Mouse (Mus musculus): ENCODE results near the gene Kcnip4.

Gene Kcnip4

GRCm38 (mm10) chr5:48890216-48890615 is 634.5 kb downstream of the Kcnip4 start:
- no peak for DNase-seq (ENCODE audit: inconsistent ontology term)

GRCm38 (mm10) chr5:48889395-48890194 is 635.1 kb downstream of the Kcnip4 start:
- peak; percentile 45 for DNase-seq (ENCODE audit: inconsistent ontology term)

GRCm38 (mm10) chr5:48878081-48878480 is 646.6 kb downstream of the Kcnip4 start:
- peak; percentile 93 for DNase-seq (ENCODE audit: inconsistent ontology term)

- no peak for DNase-seq (ENCODE audit: inconsistent ontology term)
Observed at GRCm38 (mm10) chr5:48864268-48864967, 660.3 kb downstream of the Kcnip4 start.

- no peak for DNase-seq (ENCODE audit: inconsistent ontology term)
Observed at GRCm38 (mm10) chr5:48840971-48841370, 683.7 kb downstream of the Kcnip4 start.

- peak; percentile 61 for DNase-seq (ENCODE audit: inconsistent ontology term)
Observed at GRCm38 (mm10) chr5:48795526-48795925, 729.2 kb downstream of the Kcnip4 start.

GRCm38 (mm10) chr5:48779376-48779775 is 745.3 kb downstream of the Kcnip4 start:
- no peak for DNase-seq (ENCODE audit: inconsistent ontology term)

- no peak for DNase-seq (ENCODE audit: inconsistent ontology term)
Observed at GRCm38 (mm10) chr5:48748613-48749012, 776.1 kb downstream of the Kcnip4 start.

GRCm38 (mm10) chr5:48737640-48738039 is 787.1 kb downstream of the Kcnip4 start:
- DNase-seq (ENCODE audit: inconsistent ontology term) = peak; percentile 14

- DNase-seq (ENCODE audit: inconsistent ontology term) = no peak
Observed at GRCm38 (mm10) chr5:48718166-48718565, 806.5 kb downstream of the Kcnip4 start.

GRCm38 (mm10) chr5:48705997-48706396 is 818.7 kb downstream of the Kcnip4 start:
- DNase-seq (ENCODE audit: inconsistent ontology term) = no peak

- DNase-seq (ENCODE audit: inconsistent ontology term) = no peak
Observed at GRCm38 (mm10) chr5:48687068-48687467, 837.6 kb downstream of the Kcnip4 start.

GRCm38 (mm10) chr5:48679733-48680595 is 844.7 kb downstream of the Kcnip4 start:
- DNase-seq (ENCODE audit: inconsistent ontology term) = no peak

- no peak for DNase-seq (ENCODE audit: inconsistent ontology term)
Observed at GRCm38 (mm10) chr5:48662504-48662903, 862.2 kb downstream of the Kcnip4 start.

- no peak for DNase-seq (ENCODE audit: inconsistent ontology term)
Observed at GRCm38 (mm10) chr5:48659975-48660374, 864.7 kb downstream of the Kcnip4 start.

- DNase-seq (ENCODE audit: inconsistent ontology term) = no peak
Observed at GRCm38 (mm10) chr5:48650496-48650895, 874.2 kb downstream of the Kcnip4 start.

- no peak for DNase-seq (ENCODE audit: inconsistent ontology term)
Observed at GRCm38 (mm10) chr5:48636675-48637074, 888.0 kb downstream of the Kcnip4 start.

- no peak for DNase-seq (ENCODE audit: inconsistent ontology term)
Observed at GRCm38 (mm10) chr5:48633631-48634030, 891.1 kb downstream of the Kcnip4 start.

- peak; percentile 48 for DNase-seq (ENCODE audit: inconsistent ontology term)
Observed at GRCm38 (mm10) chr5:48623370-48623769, 901.3 kb downstream of the Kcnip4 start.

GRCm38 (mm10) chr5:48606916-48607315 is 917.8 kb downstream of the Kcnip4 start:
- no peak for DNase-seq (ENCODE audit: inconsistent ontology term)

GRCm38 (mm10) chr5:48606281-48606680 is 918.4 kb downstream of the Kcnip4 start:
- DNase-seq (ENCODE audit: inconsistent ontology term) = no peak

GRCm38 (mm10) chr5:48599481-48600040 is 925.1 kb downstream of the Kcnip4 start:
- peak; percentile 73 for DNase-seq (ENCODE audit: inconsistent ontology term)
